Mouse (Mus musculus): ENCODE measurements at regions not wholly inside any gene's neighbourhood (a gene's known extent, or its start where the extent isn't known, plus 50 kb on each side); places are given as distances from the start of the nearest gene placed in this dataset.

DNA sequence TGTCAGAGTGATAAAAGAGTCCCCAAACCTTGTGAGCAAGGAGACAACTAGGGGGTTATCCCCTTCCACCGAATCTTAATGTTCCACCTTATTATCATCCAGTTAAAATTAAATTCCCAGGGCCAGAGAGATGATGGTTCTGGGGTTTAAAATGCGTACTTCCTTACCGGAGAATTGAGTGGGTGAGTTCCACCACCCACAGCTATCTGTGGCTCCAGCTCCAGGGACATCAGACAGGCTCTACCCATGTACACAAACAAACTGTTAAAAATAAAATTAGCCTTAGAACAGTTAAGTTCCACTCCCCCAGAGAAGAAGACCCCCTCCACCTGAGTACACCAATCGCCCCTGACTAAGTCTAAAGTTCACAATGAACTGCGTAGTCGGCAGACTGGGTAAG lies 52.0 kb upstream of the Mgat5 start:
- 51% methylated on average over 6 of the region's 6 CpGs for WGBS
- Histone ChIP-seq H3K4me2 (ENCODE audit: low read depth, low read length) (no peak overlapping the region), H3K4me3 (ENCODE audit: low read length) (no peak overlapping the region), H3K27me3 (ENCODE audit: insufficient read depth, low read length) (no peaks in the 10 kb centered on the region), H3K27ac (no peak overlapping the region), H3K36me3 (ENCODE audit: insufficient read depth, low read length) (no peaks in the 10 kb centered on the region), H3K9me3 (ENCODE audit: low read length) (no peaks in the 10 kb centered on the region), H3K4me1 (ENCODE audit: insufficient read depth, low read length) (no peaks in the 10 kb centered on the region), H3K9ac (replicated peaks; ENCODE audit: low read length) (no peak overlapping the region)
- TF ChIP-seq CTCF (IDR thresholded peaks at IDR 0.05; ENCODE audit: low read depth) = no peak
- no peak for DNase-seq (ENCODE audit: low spot score)
- no peak for ATAC-seq

DNA sequence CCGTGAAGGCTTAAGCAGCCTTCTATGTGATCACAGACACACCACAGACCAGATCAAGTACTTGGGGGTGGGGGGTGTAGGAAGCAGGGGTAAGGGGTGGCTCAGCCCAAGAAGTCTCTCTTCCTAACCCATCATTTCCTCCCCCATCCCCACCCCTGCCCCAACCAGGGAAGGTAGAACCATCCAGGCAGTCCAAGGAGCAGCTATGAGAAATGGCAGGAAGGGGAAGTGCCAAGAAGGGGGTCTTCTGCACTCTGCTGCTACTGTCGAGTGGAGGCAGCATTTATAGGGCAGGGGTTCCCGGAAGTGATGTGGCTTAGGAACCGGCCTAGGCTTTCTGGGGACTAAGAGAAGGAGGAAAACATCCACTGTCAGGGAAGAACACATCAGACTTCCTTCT lies 69.3 kb upstream of the Mgat5 start:
- Histone ChIP-seq H3K4me3 (ENCODE audit: low read length) (no peak overlapping the region), H3K27ac (no peak overlapping the region), H3K27me3 (ENCODE audit: insufficient read depth, low read length) (no peaks in the 10 kb centered on the region), H3K36me3 (ENCODE audit: insufficient read depth, low read length) (no peaks in the 10 kb centered on the region), H3K4me1 (ENCODE audit: insufficient read depth, low read length) (no peaks in the 10 kb centered on the region), H3K9ac (replicated peaks; ENCODE audit: low read length) (no peak overlapping the region), H3K4me2 (ENCODE audit: low read depth, low read length) (no peak overlapping the region), H3K9me3 (ENCODE audit: low read length) (no peaks in the 10 kb centered on the region)
- WGBS = 78% methylated on average over 4 of the region's 4 CpGs
- no peak for DNase-seq (ENCODE audit: low spot score)
- no peak for TF ChIP-seq CTCF (IDR thresholded peaks at IDR 0.05; ENCODE audit: low read depth)
- ATAC-seq = no peak

DNA sequence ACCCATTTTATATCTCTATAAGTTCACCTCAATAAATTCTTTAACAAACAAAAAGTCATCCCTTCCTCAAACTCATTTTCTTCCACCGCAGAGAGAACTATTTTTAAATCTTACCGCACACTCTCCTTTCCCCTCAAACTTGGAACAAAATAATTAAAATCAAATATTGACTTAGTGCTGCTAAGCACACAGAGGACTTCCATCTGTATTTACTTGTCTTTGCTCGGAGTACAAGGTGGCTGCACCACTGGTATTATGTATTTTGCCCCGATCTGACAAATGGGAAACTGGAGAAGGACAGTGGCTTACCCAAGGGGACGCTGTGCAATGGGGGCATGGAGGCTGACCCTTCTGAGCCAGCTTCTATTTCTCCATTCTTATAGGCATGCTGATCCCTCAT lies 72.9 kb upstream of the Mgat5 start:
- DNase-seq (ENCODE audit: low spot score) = no peak
- H3K9me3 ChIP-seq (ENCODE audit: low read length) = no peaks in the 10 kb centered on the region
- ATAC-seq = no peak
- no peak overlapping the region for H3K9ac ChIP-seq (replicated peaks; ENCODE audit: low read length)
- H3K4me2 ChIP-seq (ENCODE audit: low read depth, low read length) = no peak overlapping the region
- TF ChIP-seq CTCF (IDR thresholded peaks at IDR 0.05; ENCODE audit: low read depth) = no peak
- no peaks in the 10 kb centered on the region for H3K27me3 ChIP-seq (ENCODE audit: insufficient read depth, low read length)
- WGBS = 85% methylated on average over 5 of the region's 5 CpGs
- no peaks in the 10 kb centered on the region for H3K4me1 ChIP-seq (ENCODE audit: insufficient read depth, low read length)
- no peak overlapping the region for H3K4me3 ChIP-seq (ENCODE audit: low read length)
- H3K27ac ChIP-seq = no peak overlapping the region
- no peaks in the 10 kb centered on the region for H3K36me3 ChIP-seq (ENCODE audit: insufficient read depth, low read length)

DNA sequence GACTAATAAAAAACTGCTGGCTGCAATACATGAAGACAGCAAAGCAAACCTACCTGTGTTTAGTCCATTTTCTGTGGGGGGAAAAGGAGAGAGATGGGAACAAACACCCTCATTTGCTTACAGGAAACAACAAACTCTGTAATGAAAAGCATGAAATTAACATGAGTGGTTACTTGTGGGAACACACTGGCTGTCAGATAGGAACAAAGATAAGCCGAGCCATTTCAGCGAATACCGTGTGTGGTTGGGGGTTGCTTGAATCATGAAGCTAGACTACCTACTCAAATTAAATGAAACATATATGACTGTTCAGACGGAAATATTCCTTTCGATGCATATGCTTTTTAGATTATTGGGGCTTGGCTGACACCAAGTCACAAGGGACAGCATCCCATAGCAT lies 80.0 kb upstream of the Mgat5 start:
- ATAC-seq = no peak
- 78% methylated on average over 5 of the region's 5 CpGs for WGBS
- H3K4me3 ChIP-seq (ENCODE audit: low read length) = no peak overlapping the region
- H3K4me2 ChIP-seq (ENCODE audit: low read depth, low read length) = no peak overlapping the region
- no peak overlapping the region for H3K27ac ChIP-seq
- no peaks in the 10 kb centered on the region for H3K27me3 ChIP-seq (ENCODE audit: insufficient read depth, low read length)
- no peaks in the 10 kb centered on the region for H3K4me1 ChIP-seq (ENCODE audit: insufficient read depth, low read length)
- no peak overlapping the region for H3K9ac ChIP-seq (replicated peaks; ENCODE audit: low read length)
- no peak for DNase-seq (ENCODE audit: low spot score)
- H3K36me3 ChIP-seq (ENCODE audit: insufficient read depth, low read length) = no peaks in the 10 kb centered on the region
- no peaks in the 10 kb centered on the region for H3K9me3 ChIP-seq (ENCODE audit: low read length)
- no peak for TF ChIP-seq CTCF (IDR thresholded peaks at IDR 0.05; ENCODE audit: low read depth)

DNA sequence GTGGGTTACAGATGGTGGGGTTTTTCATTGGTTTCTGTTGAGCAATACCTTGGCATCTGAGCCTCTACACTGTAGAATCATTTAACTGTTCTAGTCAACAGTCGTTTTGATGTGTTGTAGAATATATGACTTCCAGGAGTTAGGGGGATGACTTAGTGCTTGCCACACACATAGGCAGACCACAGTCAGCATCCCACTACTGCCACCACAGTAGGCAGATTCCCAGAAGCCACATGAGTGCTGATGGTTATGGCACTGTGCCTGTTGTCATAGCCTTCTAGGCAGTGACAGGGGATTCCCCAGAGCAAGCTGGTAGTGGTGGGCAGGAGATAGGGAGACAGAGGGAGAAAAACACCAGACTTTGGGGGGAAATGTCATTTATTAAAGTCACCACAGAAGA lies 86.8 kb upstream of the Mgat5 start:
- DNase-seq (ENCODE audit: low spot score) (no peak), ATAC-seq (no peak)
- 90% methylated on average over 1 of the region's 1 CpGs for WGBS
- H3K4me2 ChIP-seq (ENCODE audit: low read depth, low read length) = no peak overlapping the region
- no peaks in the 10 kb centered on the region for H3K9me3 ChIP-seq (ENCODE audit: low read length)
- no peak overlapping the region for H3K4me3 ChIP-seq (ENCODE audit: low read length)
- no peak for TF ChIP-seq CTCF (IDR thresholded peaks at IDR 0.05; ENCODE audit: low read depth)
- no peak overlapping the region for H3K9ac ChIP-seq (replicated peaks; ENCODE audit: low read length)
- H3K4me1 ChIP-seq (ENCODE audit: insufficient read depth, low read length) = no peaks in the 10 kb centered on the region
- no peaks in the 10 kb centered on the region for H3K27me3 ChIP-seq (ENCODE audit: insufficient read depth, low read length)
- H3K36me3 ChIP-seq (ENCODE audit: insufficient read depth, low read length) = no peaks in the 10 kb centered on the region
- no peak overlapping the region for H3K27ac ChIP-seq

DNA sequence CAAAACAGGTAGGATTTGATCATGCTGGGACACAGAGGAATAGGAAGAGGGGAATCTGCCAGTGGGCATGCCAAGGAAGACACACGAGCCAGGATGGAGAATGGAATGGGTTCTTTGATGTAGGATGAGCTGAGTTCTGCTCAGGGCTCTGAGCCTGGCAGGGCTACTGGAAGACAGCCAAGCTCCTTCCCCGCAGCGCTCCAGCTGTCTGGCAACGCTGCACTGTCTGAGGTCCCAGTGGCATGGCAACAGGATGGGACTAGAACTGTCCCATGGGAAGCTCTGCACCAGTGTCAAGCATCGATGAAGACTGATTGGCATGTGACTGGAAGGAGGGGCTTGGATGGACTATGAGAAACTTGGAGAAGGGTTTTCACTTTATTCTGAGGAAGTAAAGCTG lies 97.3 kb upstream of the Mgat5 start:
- WGBS = 14% methylated on average over 5 of the region's 5 CpGs
- DNase-seq (ENCODE audit: low spot score) = peak; percentile 81
- peak; percentile 92 for ATAC-seq
- H3K4me3 ChIP-seq (ENCODE audit: low read length) = no peak overlapping the region
- no peaks in the 10 kb centered on the region for H3K9me3 ChIP-seq (ENCODE audit: low read length)
- H3K9ac ChIP-seq (replicated peaks; ENCODE audit: low read length) = no peak overlapping the region
- peaks cover 4% of the 10 kb centered on the region for H3K4me1 ChIP-seq (ENCODE audit: insufficient read depth, low read length)
- H3K36me3 ChIP-seq (ENCODE audit: insufficient read depth, low read length) = no peaks in the 10 kb centered on the region
- H3K4me2 ChIP-seq (ENCODE audit: low read depth, low read length) = no peak overlapping the region
- no peaks in the 10 kb centered on the region for H3K27me3 ChIP-seq (ENCODE audit: insufficient read depth, low read length)
- no peak overlapping the region for H3K27ac ChIP-seq
- TF ChIP-seq CTCF (IDR thresholded peaks at IDR 0.05; ENCODE audit: low read depth) = no peak

DNA sequence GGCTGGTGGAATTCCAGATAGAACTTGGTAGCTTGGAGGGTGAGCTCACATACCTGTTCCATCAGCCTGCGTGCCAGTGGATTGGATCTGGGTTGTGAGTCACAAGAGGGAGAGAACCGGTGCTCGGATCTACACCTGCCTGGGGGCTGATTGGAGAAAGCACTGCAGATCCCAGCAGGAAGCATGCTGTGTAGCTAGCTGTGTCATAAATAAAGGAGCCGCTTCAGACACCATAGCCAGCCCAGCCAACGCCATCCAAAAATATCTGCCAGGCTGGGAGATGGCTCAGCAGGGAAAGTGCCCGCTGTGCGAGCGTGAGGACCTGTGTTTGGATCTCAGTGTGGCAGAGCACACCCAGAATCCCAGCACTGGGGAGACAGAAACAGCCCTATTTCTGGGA lies 99.0 kb upstream of the Mgat5 start:
- Histone ChIP-seq H3K27ac (no peak overlapping the region), H3K4me1 (ENCODE audit: insufficient read depth, low read length) (peaks cover 4% of the 10 kb centered on the region), H3K9ac (replicated peaks; ENCODE audit: low read length) (no peak overlapping the region), H3K9me3 (ENCODE audit: low read length) (no peaks in the 10 kb centered on the region), H3K36me3 (ENCODE audit: insufficient read depth, low read length) (no peaks in the 10 kb centered on the region), H3K27me3 (ENCODE audit: insufficient read depth, low read length) (no peaks in the 10 kb centered on the region), H3K4me3 (ENCODE audit: low read length) (no peak overlapping the region), H3K4me2 (ENCODE audit: low read depth, low read length) (no peak overlapping the region)
- ATAC-seq = no peak
- WGBS = 39% methylated on average over 8 of the region's 8 CpGs
- DNase-seq (ENCODE audit: low spot score) = peak; percentile 5
- TF ChIP-seq CTCF (IDR thresholded peaks at IDR 0.05; ENCODE audit: low read depth) = no peak
